Mouse (Mus musculus) spleen, adult 2 months (tissue): Measurements from ENCODE around the gene Ipmk. TPM values are rescaled to one million over a fixed set of nuclear protein-coding genes. Genes with fewer than 3 reads are reported as not detected.

ENCODE experiments used
- DNase-seq, 2 experiments: peaks; one replicate each; pipeline versions ENCODE4 v3.0.0 to v3.0.0-alpha.2; 2012 to 2021; ENCODE audit warnings: low spot score in 2 of 2, low read depth in 1 of 2
- H3K27ac ChIP-seq: fragments of 200-500 bp; 2 replicates; pipeline ENCODE4 v1.5.1; 2012; ENCODE audit warnings: low read length, inconsistent platforms; ENCODE audit not compliant: insufficient read depth
- H3K27me3 ChIP-seq: fragments of 200-500 bp; 2 replicates; pipeline ENCODE4 v1.6.1; 2012; ENCODE audit warnings: mild to moderate bottlenecking, moderate library complexity, low read length, inconsistent platforms; ENCODE audit not compliant: control insufficient read depth, insufficient read depth
- H3K36me3 ChIP-seq: fragments of 200-500 bp; 2 replicates; pipeline ENCODE4 v1.6.1; 2012; ENCODE audit warnings: mild to moderate bottlenecking, low read length, inconsistent platforms; ENCODE audit not compliant: control insufficient read depth, insufficient read depth
- H3K4me1 ChIP-seq: fragments of 200-500 bp; 2 replicates; pipeline ENCODE4 v1.6.1; 2011; ENCODE audit warnings: inconsistent platforms; ENCODE audit not compliant: control insufficient read depth, insufficient read depth, insufficient read length
- H3K4me3 ChIP-seq: fragments of 200-500 bp; 2 replicates; pipeline ENCODE4 v1.5.1; 2011; ENCODE audit warnings: mild to moderate bottlenecking, inconsistent platforms; ENCODE audit not compliant: insufficient read depth, insufficient read length; ENCODE audit errors: extremely low read depth
- CTCF ChIP-seq: fragments of 200-500 bp; IDR thresholded peaks from 2 replicates; pipeline ENCODE4 v1.5.1; 2011; ENCODE audit warnings: mild to moderate bottlenecking, inconsistent platforms; ENCODE audit not compliant: insufficient read depth, insufficient read length, insufficient replicate concordance; ENCODE audit errors: extremely low read depth
- POLR2A ChIP-seq: fragments of 200-500 bp; IDR thresholded peaks from 2 replicates; pipeline ENCODE4 v1.6.1; 2011; ENCODE audit warnings: low read depth, low read length, inconsistent platforms
- WGBS: fragments of 180-500 bp; shearing (Covaris S2); methylation state at CpG from one replicate; pipeline ENCODE4 v1.1.7; 2018; 5-methylcytosine and 5-hydroxymethylcytosine counted together
- polyA plus RNA-seq: library from polyadenylated mRNA; depleted of rRNA; stranded (reverse); fragments of >200 nt; gene quantifications from 2 replicates; pipeline ENCODE4 v1.2.3, GENCODE M21; 2012

Ipmk gene
- polyA plus RNA-seq, 1 experiment = 4.5 TPM

DNA sequence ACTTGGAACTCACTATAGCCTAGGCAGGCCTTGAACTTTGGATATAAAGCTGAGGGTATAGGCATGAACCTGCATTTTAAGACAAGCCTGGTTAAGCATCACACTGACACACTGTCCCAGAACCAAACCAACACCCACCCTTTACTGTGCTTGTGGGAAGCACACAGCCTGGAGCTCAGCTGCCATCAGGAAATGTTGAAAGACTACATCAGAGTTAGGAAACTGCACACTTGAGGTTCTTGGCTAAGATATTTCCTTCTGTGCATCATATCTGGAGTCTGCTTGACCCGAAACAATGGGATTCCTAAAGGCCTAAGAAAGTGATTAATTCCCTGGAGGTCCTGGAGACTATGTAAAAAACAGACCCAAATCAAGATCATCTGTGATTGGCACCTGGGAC lies 1.7 kb downstream of the Ipmk start:
- no peak for DNase-seq
- no peak overlapping the region for H3K4me3 ChIP-seq
- H3K27ac ChIP-seq = no peak overlapping the region
- no peaks in the 10 kb centered on the region for H3K27me3 ChIP-seq
- H3K4me1 ChIP-seq = 0 out of 2 replicates have a peak, but pooled peaks cover 3% of the 10 kb centered on the region
- TF ChIP-seq POLR2A = no peak
- no peak for TF ChIP-seq CTCF
- 82% methylated on average over 1 of the region's 1 CpGs for WGBS
- H3K36me3 ChIP-seq = no peaks in the 10 kb centered on the region

GRCm38 (mm10) chr10:71351301-71351700 lies 3.7 kb downstream of the Ipmk start:
- Histone ChIP-seq H3K27ac (no peak overlapping the region), H3K27me3 (no peaks in the 10 kb centered on the region), H3K4me1 (0 out of 2 replicates have a peak, but pooled peaks cover 3% of the 10 kb centered on the region), H3K4me3 (no peak overlapping the region), H3K36me3 (no peaks in the 10 kb centered on the region)
- WGBS = 97% methylated on average over 7 of the region's 7 CpGs
- no peak for DNase-seq
- TF ChIP-seq CTCF = no peak
- no peak for TF ChIP-seq POLR2A

DNA sequence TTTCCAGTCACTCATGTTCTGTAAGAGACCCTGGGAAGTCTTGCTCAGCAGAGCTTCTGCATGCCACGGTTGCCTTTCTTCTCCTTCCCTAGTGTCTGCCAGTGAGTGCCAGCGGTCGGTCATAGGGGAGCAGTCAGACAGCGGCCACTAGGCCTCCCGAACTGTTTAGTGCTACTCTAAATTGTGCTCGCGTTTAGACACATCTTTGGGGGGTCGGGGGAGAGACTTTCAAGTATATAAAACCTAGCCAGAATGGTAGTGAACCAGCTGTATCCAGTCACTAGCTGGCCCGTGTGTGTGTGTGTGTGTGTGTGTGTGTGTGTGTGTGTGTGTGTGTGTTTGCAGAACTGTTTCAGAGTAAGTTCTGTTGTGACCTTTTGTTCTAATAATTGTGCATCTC lies 6.3 kb downstream of the Ipmk start:
- 87% methylated on average over 9 of the region's 9 CpGs for WGBS
- TF ChIP-seq CTCF = no peak
- TF ChIP-seq POLR2A = no peak

DNA sequence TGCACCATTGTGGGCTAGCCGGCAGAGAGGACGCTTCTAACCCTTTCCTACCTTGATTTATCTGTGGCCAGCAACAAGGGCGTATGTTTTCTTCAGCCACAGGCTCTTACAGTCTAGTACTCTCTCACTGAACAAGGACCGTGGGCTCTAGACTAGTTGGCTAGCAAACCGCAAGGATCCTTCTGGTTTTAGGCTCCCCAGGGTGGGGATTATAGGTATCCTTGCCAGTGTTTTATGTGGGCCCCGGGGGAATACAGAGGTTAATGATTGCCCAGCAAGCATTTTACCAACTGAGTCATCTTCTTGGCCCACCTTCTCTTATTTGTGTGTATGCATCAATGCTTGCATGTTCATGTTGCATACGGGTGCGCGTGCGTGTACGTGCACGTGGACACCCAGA lies 7.4 kb downstream of the Ipmk start:
- WGBS = 96% methylated on average over 12 of the region's 12 CpGs
- Histone ChIP-seq H3K36me3 (no peaks in the 10 kb centered on the region), H3K4me1 (no peaks in the 10 kb centered on the region), H3K27me3 (no peaks in the 10 kb centered on the region), H3K4me3 (no peak overlapping the region), H3K27ac (no peak overlapping the region)
- DNase-seq = no peak
- no peak for TF ChIP-seq POLR2A
- TF ChIP-seq CTCF = no peak

More for the DNA sequence above, 6.3 kb downstream of the Ipmk start:
- DNase-seq = no peak
- H3K27me3 ChIP-seq = no peaks in the 10 kb centered on the region
- H3K4me1 ChIP-seq = 0 out of 2 replicates have a peak, but pooled peaks cover 3% of the 10 kb centered on the region
- H3K4me3 ChIP-seq = no peak overlapping the region
- no peak overlapping the region for H3K27ac ChIP-seq
- no peaks in the 10 kb centered on the region for H3K36me3 ChIP-seq

- H3K4me1 ChIP-seq = peaks cover 3% of the 10 kb centered on the region; the same call in 1 of the 2 replicates
- H3K27me3 ChIP-seq = no peaks in the 10 kb centered on the region
- WGBS = 89% methylated on average over 7 of the region's 7 CpGs
- H3K36me3 ChIP-seq = no peaks in the 10 kb centered on the region; the same call in 1 of the 2 replicates
- no peak for DNase-seq
- H3K4me3 ChIP-seq = no peak overlapping the region
- TF ChIP-seq CTCF (no peak), POLR2A (no peak)
- H3K27ac ChIP-seq = no peak overlapping the region
These were observed 13.5 kb downstream of the Ipmk start for GRCm38 (mm10) chr10:71361044-71361443.

GRCm38 (mm10) chr10:71361836-71362562 lies 14.4 kb downstream of the Ipmk start:
- 57% methylated on average over 18 of the region's 18 CpGs for WGBS
- DNase-seq = peak in 1 of 2 experiments; percentile 34
- peaks cover 3% of the 10 kb centered on the region; the same call in 1 of the 2 replicates for H3K4me1 ChIP-seq
- TF ChIP-seq POLR2A = no peak
- no peak for TF ChIP-seq CTCF
- H3K27ac ChIP-seq = 0 out of 2 replicates have a peak overlapping the region, but pooled peaks have one; percentile 12
- H3K27me3 ChIP-seq = no peaks in the 10 kb centered on the region
- peak overlapping the region; percentile 16; the same call in 1 of the 2 replicates for H3K4me3 ChIP-seq
- H3K36me3 ChIP-seq = no peaks in the 10 kb centered on the region; the same call in 1 of the 2 replicates

- peaks cover 3% of the 10 kb centered on the region; the same call in 1 of the 2 replicates for H3K4me1 ChIP-seq
- H3K27me3 ChIP-seq = no peaks in the 10 kb centered on the region
- no peak for TF ChIP-seq POLR2A
- TF ChIP-seq CTCF = no peak
- H3K36me3 ChIP-seq = no peaks in the 10 kb centered on the region; the same call in 1 of the 2 replicates
- no peak overlapping the region for H3K4me3 ChIP-seq
- DNase-seq = no peak
- H3K27ac ChIP-seq = no peak overlapping the region
- 91% methylated on average over 8 of the region's 8 CpGs for WGBS
These were observed 15.9 kb downstream of the Ipmk start for GRCm38 (mm10) chr10:71363440-71363839.
